Comparison of ENCODE assay signal across 9 mouse cellular contexts in genomic region chr14:48664841-48665815, GRCm38 (mm10). TPM values are rescaled to one million over a fixed set of nuclear protein-coding genes. Genes with fewer than 3 reads are reported as not detected.
DNase-seq lines count a peak whose midpoint lies in the region; ATAC-seq and TF ChIP-seq lines count a peak whose summit lies in the region.
"Had no signal": no experiment of that assay in that cellular context is flagged by ENCODE, and none has a peak within 500 bp of the region (broad histone marks: within the 10 kb centered on the region; RNA-seq: fewer than 3 reads in every experiment).

No protein-coding gene starts in this region.

- no peaks in the 10 kb centered on the region for H3K36me3 ChIP-seq in lung, embryonic 14.5 days (ENCODE audit: insufficient read depth)
- no peaks in the 10 kb centered on the region for H3K36me3 ChIP-seq in hindbrain, embryonic 13.5 days
- no peaks in the 10 kb centered on the region for H3K36me3 ChIP-seq in neural tube, embryonic 15.5 days

- H3K9me3 ChIP-seq in lung, embryonic 14.5 days (ENCODE audit: low read depth, low read length): no peaks in the 10 kb centered on the region
- no peaks in the 10 kb centered on the region for H3K9me3 ChIP-seq in hindbrain, embryonic 13.5 days
- no peaks in the 10 kb centered on the region for H3K9me3 ChIP-seq in neural tube, embryonic 15.5 days (replicated peaks)

- H3K9ac ChIP-seq in lung, embryonic 14.5 days: no peak overlapping the region
- 0 out of 2 replicates have a peak overlapping the region, but pooled peaks have one; percentile 15 for H3K9ac ChIP-seq in hindbrain, embryonic 13.5 days
- no peak overlapping the region for H3K9ac ChIP-seq in neural tube, embryonic 15.5 days (replicated peaks)
- H3K9ac ChIP-seq: liver, embryonic 14.5 days had no signal

- TF ChIP-seq CTCF in lung, embryonic 14.5 days (IDR thresholded peaks at IDR 0.05; ENCODE audit: low read depth): no peak

- peaks cover 97% of the 10 kb centered on the region for H3K27me3 ChIP-seq in lung, embryonic 14.5 days (ENCODE audit: insufficient read depth, low read length)
- peaks cover 95% of the 10 kb centered on the region for H3K27me3 ChIP-seq in hindbrain, embryonic 13.5 days
- H3K27me3 ChIP-seq in neural tube, embryonic 15.5 days (replicated peaks): peaks cover 83% of the 10 kb centered on the region

- ATAC-seq in lung, embryonic 14.5 days (ENCODE audit: insufficient read depth): 0 out of 2 replicates have a peak, but pooled peaks have one; percentile 44
- ATAC-seq in hindbrain, embryonic 13.5 days (ENCODE audit: low FRiP score): no peak
- peak; percentile 29; the same call in 1 of the 2 replicates for ATAC-seq in neural tube, embryonic 15.5 days (ENCODE audit: low FRiP score)

- H3K4me2 ChIP-seq in lung, embryonic 14.5 days: no peak overlapping the region
- no peak overlapping the region for H3K4me2 ChIP-seq in hindbrain, embryonic 13.5 days
- no peak overlapping the region for H3K4me2 ChIP-seq in neural tube, embryonic 15.5 days

- under 1% methylated on average over 50 of the region's 50 CpGs for WGBS in lung, embryonic 14.5 days
- WGBS in hindbrain, embryonic 13.5 days: 0% methylated on average over 50 of the region's 50 CpGs
- WGBS in neural tube, embryonic 15.5 days: 1% methylated on average over 49 of the region's 50 CpGs

- peak; percentile 52 for DNase-seq in lung, embryonic 14.5 days
- DNase-seq in lung, postnatal 14 days: no peak
- DNase-seq in embryo, embryonic 11 days: peak; percentile 78
- DNase-seq in urinary bladder, postnatal 10 days (ENCODE audit: low spot score): no peak
- DNase-seq in adipocyte (ENCODE audit: low spot score): no peak

- no peaks in the 10 kb centered on the region for H3K4me1 ChIP-seq in lung, embryonic 14.5 days (ENCODE audit: insufficient read depth)
- peaks cover 22% of the 10 kb centered on the region; the same call in 1 of the 2 replicates for H3K4me1 ChIP-seq in hindbrain, embryonic 13.5 days (replicated peaks)
- H3K4me1 ChIP-seq in neural tube, embryonic 15.5 days: 0 out of 2 replicates have a peak, but pooled peaks cover 2% of the 10 kb centered on the region

- no peak overlapping the region for H3K4me3 ChIP-seq in lung, embryonic 14.5 days (ENCODE audit: low read depth, low read length)
- H3K4me3 ChIP-seq in hindbrain, embryonic 13.5 days: peak overlapping the region; percentile 29
- no peak overlapping the region for H3K4me3 ChIP-seq in neural tube, embryonic 15.5 days (replicated peaks)

- H3K27ac ChIP-seq in lung, embryonic 14.5 days (ENCODE audit: low read depth): no peak overlapping the region
- H3K27ac ChIP-seq in hindbrain, embryonic 13.5 days: no peak overlapping the region
- no peak overlapping the region for H3K27ac ChIP-seq in neural tube, embryonic 15.5 days (replicated peaks)
- H3K27ac ChIP-seq: liver, embryonic 14.5 days had no signal

RNA-seq across cellular contexts. Expression of gene Otx2, which starts 8.5 kb away (rescaled TPM):
- polyA plus RNA-seq in lung, embryonic 14.5 days (2014; fragmentation: Nextera tagmentation; extraction: Ambion mirVana): not detected in 2 replicates
- polyA plus RNA-seq in hindbrain, embryonic 13.5 days (2015; fragmentation: Nextera tagmentation; extraction: Ambion mirVana): 22.8 and 24.1 TPM in 2 replicates
- polyA plus RNA-seq in neural tube, embryonic 15.5 days (2015; fragmentation: Nextera tagmentation; extraction: Ambion mirVana): 0.14 TPM in 1 of 2 replicates, not detected in the other
- polyA plus RNA-seq: testis, adult 2 months had no signal

Comparison
In these comparisons a context has a peak if more than half of its experiments do, and no peak if none do; other contexts are left out.
1. DNase-seq: peak in lung, embryonic 14.5 days (single experiment) and embryo, embryonic 11 days (single experiment); none in lung, postnatal 14 days (single experiment), urinary bladder, postnatal 10 days (single experiment) and adipocyte (single experiment).
2. RNA of gene Otx2, which starts 8.5 kb away (polyA plus RNA-seq): 22.8 to 24.1 TPM in hindbrain, embryonic 13.5 days; 0.14 TPM in neural tube, embryonic 15.5 days and not detected in lung, embryonic 14.5 days; every median in the first group is over 10 times any median in the second.